Mouse (Mus musculus) erythroid progenitor cell, adult 5-6 weeks (primary cell): Measurements from ENCODE around the gene Sbno2. TPM values are rescaled to one million over a fixed set of nuclear protein-coding genes. Genes with fewer than 3 reads are reported as not detected.
A peak's percentile ranks its signal among the peaks of the same experiment; 100 is the strongest.
"Not testable (repeated sequence)": the region's sequence is repeated elsewhere in the genome, so short reads cannot be mapped to it uniquely, and the experiment has no call there.

Experiments
- ATAC-seq: replicated peaks from 2 replicates; pipeline ENCODE4 v1.8.0; 2016; ENCODE audit warnings: moderate number of reproducible peaks, mild to moderate bottlenecking, moderate TSS enrichment, inconsistent platforms; ENCODE audit not compliant: poor library complexity, low FRiP score, severe bottlenecking
- total RNA-seq, 2 experiments: library from RNA; stranded (forward) in 1 of 2; stranded (reverse) in 1 of 2; fragments of 150-400 nt in 1 of 2; fragments of 186-747, 209-891 nt in 1 of 2; gene quantifications; 2 replicates each; pipeline versions ENCODE4 v1.2.3 to v1.2.4; 2015 to 2017; ENCODE audit warnings: low replicate concordance in 2 of 2

The Sbno2 gene
- total RNA-seq, 2 experiments from 2014 or later, result 21.8 to 34.3 TPM

- peak; percentile 67 for ATAC-seq
Measured at GRCm38 (mm10) chr10:80070837-80071515, 34.4 kb downstream of the Sbno2 start.

GRCm38 (mm10) chr10:80069948-80070450 lies 35.4 kb downstream of the Sbno2 start:
- ATAC-seq, result no peak

- ATAC-seq, result no peak
Measured at GRCm38 (mm10) chr10:80069251-80069650, 36.1 kb downstream of the Sbno2 start.

- ATAC-seq, result no peak
Measured at GRCm38 (mm10) chr10:80063877-80064650, 41.3 kb downstream of the Sbno2 start.

DNA sequence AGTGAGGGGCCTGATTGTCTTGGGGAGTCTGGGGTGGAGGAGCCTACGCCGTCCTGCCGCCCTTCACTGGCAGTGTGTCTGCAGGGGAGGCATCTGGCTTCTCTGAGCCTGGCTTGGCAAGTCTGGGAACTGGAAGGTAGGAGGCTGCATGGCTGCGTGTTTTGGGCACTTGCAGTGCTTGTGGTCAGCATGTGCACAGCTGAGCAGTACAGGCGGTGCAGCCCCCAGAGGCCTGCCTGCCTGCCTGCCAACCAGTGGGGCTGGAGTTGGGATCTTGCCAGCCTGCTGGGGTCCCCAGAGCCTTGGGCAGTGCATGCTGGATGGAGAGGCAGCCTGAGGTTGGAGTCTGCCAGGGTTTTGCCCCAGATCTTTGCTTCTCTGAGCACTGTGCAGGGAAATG lies 42.3 kb downstream of the Sbno2 start:
- ATAC-seq, result no peak

DNA sequence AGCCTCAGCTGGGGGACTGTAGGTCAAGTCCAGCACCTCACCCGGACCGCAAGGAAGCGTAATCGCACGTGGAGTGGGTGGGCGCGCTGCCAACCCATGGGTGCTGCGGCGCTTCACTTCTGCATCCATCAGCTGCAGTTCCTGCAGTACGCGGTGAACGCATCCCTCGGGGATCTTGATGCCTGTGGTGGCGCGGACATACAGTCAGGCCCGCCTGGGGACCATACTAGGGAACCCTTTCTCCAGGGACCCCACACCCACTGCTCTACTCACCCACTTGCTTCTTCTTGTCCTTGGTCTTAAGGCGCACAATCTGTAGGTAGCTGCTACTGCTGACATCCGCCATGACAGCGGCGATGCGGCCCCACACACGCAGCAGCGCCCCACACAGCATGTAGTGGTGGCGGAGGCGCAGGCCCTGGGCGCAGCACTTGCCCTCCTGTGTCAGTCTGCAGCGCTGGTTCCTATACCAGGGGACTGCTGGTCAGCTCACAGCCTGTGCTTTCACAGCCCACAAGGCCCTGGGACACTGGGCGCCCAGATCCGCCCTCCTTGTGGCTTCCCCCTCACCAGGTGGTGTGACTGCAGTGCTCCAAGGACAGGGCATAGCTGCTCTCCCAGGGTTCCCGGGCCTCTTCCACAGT lies 47.6 kb downstream of the Sbno2 start:
- ATAC-seq, result no peak

DNA sequence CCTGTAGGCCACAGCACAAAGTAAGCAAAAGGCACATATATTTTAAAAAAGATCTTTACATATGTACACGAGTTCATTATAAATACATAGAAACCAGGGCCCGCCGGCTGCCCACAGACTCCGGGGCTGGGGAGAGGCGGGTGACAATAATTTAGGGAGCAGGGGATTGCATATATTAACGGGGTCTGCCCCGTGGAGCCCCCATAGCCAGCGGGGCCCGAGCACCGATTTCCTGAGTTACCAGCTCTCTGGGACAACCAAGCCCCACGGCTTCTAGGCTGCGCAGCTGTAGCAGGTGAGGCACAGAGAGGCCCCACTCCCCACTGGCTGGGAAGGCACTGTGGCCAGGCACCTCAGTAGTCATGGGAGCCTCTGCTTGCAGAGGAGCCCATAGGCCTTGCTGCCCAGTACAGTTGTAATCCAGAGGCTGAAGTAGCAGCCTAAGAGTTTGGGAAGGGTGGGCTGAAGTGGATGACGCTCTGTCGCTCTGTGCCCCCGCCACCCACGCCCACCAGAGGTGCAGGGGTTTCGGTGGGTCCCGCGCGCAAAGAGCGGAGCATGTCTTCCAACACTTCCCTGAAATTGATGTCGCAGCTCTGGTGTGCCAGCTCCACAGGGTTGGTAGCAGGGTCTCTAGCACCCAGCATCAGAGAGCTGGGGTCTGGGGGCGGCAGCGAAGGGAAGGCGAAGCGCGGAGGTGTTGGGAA lies 48.2 kb downstream of the Sbno2 start:
- ATAC-seq, result no peak

- no peak for ATAC-seq
Measured at GRCm38 (mm10) chr10:80056506-80056905, 48.9 kb downstream of the Sbno2 start.

- ATAC-seq, result no peak
Measured at GRCm38 (mm10) chr10:80055891-80056290, 49.5 kb downstream of the Sbno2 start.

- ATAC-seq, result no peak
Measured at GRCm38 (mm10) chr10:80055364-80055763, 50.0 kb downstream of the Sbno2 start.

GRCm38 (mm10) chr10:80054911-80055310 lies 50.5 kb downstream of the Sbno2 start:
- ATAC-seq, result not testable (repeated sequence)

DNA sequence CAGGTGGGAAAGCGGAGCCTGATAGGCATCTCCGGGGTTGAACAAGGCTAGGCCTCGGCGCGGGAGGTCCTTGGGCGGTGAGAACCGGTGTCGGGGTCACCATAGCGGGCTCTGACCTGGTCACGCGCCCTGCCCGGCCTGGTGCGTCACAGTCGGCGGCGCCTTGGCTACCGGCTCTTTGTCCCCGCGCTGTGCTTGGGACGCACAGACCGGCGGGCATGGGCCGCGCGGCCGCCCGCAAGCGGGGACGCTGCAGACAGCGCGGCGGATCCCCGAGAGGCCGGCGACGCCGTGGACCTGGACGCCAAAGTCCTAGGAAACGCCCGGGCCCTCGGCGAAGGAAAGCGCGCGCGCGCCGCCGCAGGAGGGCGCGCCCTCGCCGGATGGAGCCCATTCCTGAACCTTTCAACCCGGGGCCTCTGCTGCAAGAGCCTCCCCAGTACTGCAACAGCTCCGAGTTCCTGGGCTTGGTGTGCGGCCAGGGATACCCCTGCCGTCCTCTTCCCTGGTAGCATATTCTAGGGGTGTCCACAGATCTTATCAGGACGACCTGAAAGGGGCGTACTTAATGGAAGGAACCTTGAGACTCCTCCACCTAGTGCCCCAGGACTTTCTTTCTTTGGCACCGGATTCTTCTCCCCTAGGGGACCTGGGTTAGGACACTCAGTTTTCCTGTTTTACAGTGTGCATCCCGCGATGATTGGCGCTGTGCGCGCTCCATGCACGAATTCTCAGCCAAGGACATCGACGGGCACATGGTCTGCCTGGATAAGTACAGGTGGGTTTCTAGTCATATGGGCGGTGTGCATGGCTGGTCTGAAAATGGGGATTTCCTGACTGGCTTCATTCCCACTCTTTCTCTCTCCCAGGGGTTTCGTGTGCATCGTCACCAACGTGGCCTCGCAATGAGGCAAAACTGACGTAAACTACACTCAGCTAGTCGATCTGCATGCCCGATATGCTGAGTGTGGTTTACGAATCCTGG lies 51.2 kb downstream of the Sbno2 start:
- peak; percentile 55 for ATAC-seq

- ATAC-seq, result peak; percentile 91
Measured at GRCm38 (mm10) chr10:80053259-80053780, 52.1 kb downstream of the Sbno2 start.

DNA sequence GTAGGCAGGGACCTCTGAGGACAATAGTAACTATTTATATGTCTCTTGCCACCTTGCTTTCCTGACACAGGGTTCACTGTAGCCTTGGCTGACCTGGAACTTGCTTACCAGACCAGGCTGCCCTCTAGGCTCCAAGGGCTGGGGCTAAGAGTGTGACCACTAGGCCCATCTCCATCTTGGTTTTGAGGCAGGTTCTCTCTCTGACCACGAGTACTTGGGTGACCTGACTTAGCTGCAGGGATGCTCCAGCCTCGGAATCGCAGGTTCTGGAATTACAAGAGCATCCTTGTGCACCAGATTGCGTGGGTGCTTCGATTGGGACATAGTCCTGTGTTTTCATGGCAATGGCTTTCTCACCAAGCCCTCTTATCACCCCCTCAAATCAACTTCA lies 53.0 kb downstream of the Sbno2 start:
- ATAC-seq, result no peak

- no peak for ATAC-seq
Measured at GRCm38 (mm10) chr10:80051618-80052373, 53.6 kb downstream of the Sbno2 start.

DNA sequence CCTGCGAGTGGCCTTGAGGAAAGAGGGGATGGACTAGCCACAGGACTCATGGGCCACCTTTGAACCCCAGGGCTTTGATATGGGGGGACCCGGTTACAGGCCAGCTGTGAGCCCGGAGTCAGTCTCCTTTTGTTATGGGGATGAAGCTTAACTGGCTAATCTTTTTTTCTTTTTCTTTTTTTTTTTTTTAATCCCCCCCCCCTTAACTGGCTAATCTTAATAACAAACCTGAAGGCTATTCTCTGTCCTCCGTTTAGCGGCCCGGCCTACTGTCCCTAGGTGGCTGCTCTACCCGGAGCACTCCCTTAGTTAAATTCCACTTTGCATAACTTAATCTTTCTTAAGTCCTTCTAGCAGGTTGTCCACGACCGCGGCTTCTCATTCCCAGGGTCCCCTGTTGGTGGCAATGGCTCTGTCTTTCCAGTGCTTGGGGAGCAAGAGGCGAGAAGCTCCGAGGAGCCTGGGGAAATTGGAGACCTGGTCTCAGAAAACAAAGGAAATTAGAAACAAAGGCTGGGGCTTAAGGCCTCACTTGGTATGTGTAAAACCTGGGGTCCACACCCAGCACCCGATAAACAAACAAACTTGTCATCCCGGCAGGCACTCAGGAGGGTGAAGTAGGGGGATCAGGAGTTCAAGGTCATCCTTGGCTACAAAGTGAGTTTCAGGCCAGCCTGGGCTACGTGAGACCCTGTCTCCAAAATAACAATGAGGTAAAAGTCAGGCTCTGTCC lies 54.3 kb downstream of the Sbno2 start:
- ATAC-seq, result no peak

- no peak for ATAC-seq
Measured at GRCm38 (mm10) chr10:80050244-80050643, 55.1 kb downstream of the Sbno2 start.
